Mouse (Mus musculus) ES-E14 (cell line): ENCODE measurements around the gene Gm21954.

ENCODE experiments used
- CHD2 ChIP-seq: IDR thresholded peaks from 2 replicates; pipeline ENCODE4 v1.6.1; 2014; ENCODE audit warnings: mild to moderate bottlenecking, low read depth, low read length, inconsistent platforms
- HCFC1 ChIP-seq: IDR thresholded peaks from 2 replicates; pipeline ENCODE4 v1.6.1; 2012; ENCODE audit warnings: low read length, inconsistent platforms, borderline replicate concordance; ENCODE audit not compliant: insufficient read depth
- MAFK ChIP-seq: IDR thresholded peaks from 2 replicates; pipeline ENCODE4 v1.6.1; 2014; ENCODE audit warnings: mild to moderate bottlenecking, low read depth, low read length, inconsistent platforms; ENCODE audit not compliant: insufficient read depth
- ZC3H11A ChIP-seq: IDR thresholded peaks from 2 replicates; pipeline ENCODE4 v1.6.1; 2012; ENCODE audit warnings: low read depth, mild to moderate bottlenecking, inconsistent platforms, low read length, borderline replicate concordance
- ZNF384 ChIP-seq: IDR thresholded peaks from 2 replicates; pipeline ENCODE4 v1.6.1; 2012; ENCODE audit warnings: low read depth, low read length, inconsistent platforms

- no peak for TF ChIP-seq MAFK
- TF ChIP-seq ZC3H11A = peak; percentile 8; the same call in 1 of the 2 replicates
- no peak for TF ChIP-seq ZNF384
- TF ChIP-seq HCFC1 = no peak
- no peak for TF ChIP-seq CHD2
These were observed 22.3 kb upstream of the Gm21954 start for GRCm38 (mm10) chr3:55494348-55494747.
